Mouse (Mus musculus) lung, embryonic 14.5 days (tissue): ENCODE results near the gene Dok3. TPM values are rescaled to one million over a fixed set of nuclear protein-coding genes. Genes with fewer than 3 reads are reported as not detected.

Experiments
- ATAC-seq: fragments of 200-750 bp; cut with Nextera tagmentation; 2 replicates; pipeline ENCODE4 v1.8.0; 2017; ENCODE audit warnings: mild to moderate bottlenecking, moderate TSS enrichment, moderate library complexity; ENCODE audit not compliant: insufficient read depth
- DNase-seq: peaks from one replicate; pipeline ENCODE4 v3.0.0-alpha.2; 2015
- H3K27ac ChIP-seq: fragments of 300-500 bp; sonication (generic); 2 replicates; pipeline ENCODE4 v1.5.1; 2014; ENCODE audit warnings: low read depth, mild to moderate bottlenecking, moderate library complexity
- H3K27me3 ChIP-seq: fragments of 300-500 bp; sonication (generic); 2 replicates; pipeline ENCODE4 v1.6.1; 2014; ENCODE audit warnings: low read length, control low read depth; ENCODE audit not compliant: insufficient read depth
- H3K36me3 ChIP-seq: fragments of 300-500 bp; sonication (generic); 2 replicates; pipeline ENCODE4 v1.6.1; 2014; ENCODE audit warnings: control low read depth; ENCODE audit not compliant: insufficient read depth
- H3K4me1 ChIP-seq: fragments of 300-500 bp; sonication (generic); 2 replicates; pipeline ENCODE4 v1.6.1; 2014; ENCODE audit warnings: antibody characterized with exemption, control low read depth; ENCODE audit not compliant: insufficient read depth
- H3K4me2 ChIP-seq: fragments of 300-500 bp; sonication (generic); 2 replicates; pipeline ENCODE4 v1.6.1; 2014; ENCODE audit warnings: mild to moderate bottlenecking
- H3K4me3 ChIP-seq: fragments of 300-500 bp; sonication (generic); 2 replicates; pipeline ENCODE4 v1.5.1; 2014; ENCODE audit warnings: low read depth, low read length
- H3K9ac ChIP-seq: fragments of 300-500 bp; sonication (generic); 2 replicates; pipeline ENCODE4 v1.6.1; 2014
- H3K9me3 ChIP-seq: fragments of 300-500 bp; sonication (generic); 2 replicates; pipeline ENCODE4 v1.6.1; 2016; ENCODE audit warnings: low read depth, low read length, control low read depth
- CTCF ChIP-seq: IDR thresholded peaks from 2 replicates; pipeline ENCODE4 v1.5.1; 2016; ENCODE audit warnings: antibody characterized with exemption, low read depth
- WGBS: fragments of 180-500 bp; shearing (Covaris S2); extraction: QIAGEN DNeasy Blood & Tissue Kit; methylation state at CpG from one replicate; pipeline ENCODE4 v1.1.7; 2014; 5-methylcytosine and 5-hydroxymethylcytosine counted together
- microRNA-seq: library from miRNA; unstranded; fragments of <30 nt; microRNA quantifications from one replicate; pipeline ENCODE4, GENCODE M21; 2016; ENCODE audit warnings: borderline number of aligned reads
- polyA plus RNA-seq: library from polyadenylated mRNA; unstranded; fragments of >200 nt; fragmentation: Nextera tagmentation; extraction: Ambion mirVana; gene quantifications from 2 replicates; pipeline ENCODE4 v1.2.1, GENCODE M21; 2014

Gene Dok3
- polyA plus RNA-seq, 1 experiment from 2014 or later = 2.6 TPM

- ATAC-seq (no peak), DNase-seq (no peak)
- Histone ChIP-seq H3K9me3 (no peaks in the 10 kb centered on the region), H3K4me2 (no peak overlapping the region), H3K36me3 (peaks cover 75% of the 10 kb centered on the region), H3K27me3 (0 out of 2 replicates have a peak, but pooled peaks cover 8% of the 10 kb centered on the region), H3K27ac (no peak overlapping the region), H3K4me1 (no peaks in the 10 kb centered on the region), H3K9ac (no peak overlapping the region), H3K4me3 (no peak overlapping the region)
- TF ChIP-seq CTCF = no peak
- WGBS = 89% methylated on average over 8 of the region's 8 CpGs
These were observed 52.8 kb downstream of the Dok3 start for GRCm38 (mm10) chr13:55476256-55476655.

GRCm38 (mm10) chr13:55475750-55476149, 53.3 kb downstream of the Dok3 start:
- Histone ChIP-seq H3K36me3 (peaks cover 70% of the 10 kb centered on the region), H3K27me3 (0 out of 2 replicates have a peak, but pooled peaks cover 8% of the 10 kb centered on the region), H3K4me1 (no peaks in the 10 kb centered on the region), H3K9ac (no peak overlapping the region), H3K9me3 (no peaks in the 10 kb centered on the region), H3K27ac (no peak overlapping the region), H3K4me3 (no peak overlapping the region), H3K4me2 (no peak overlapping the region)
- no peak for TF ChIP-seq CTCF
- WGBS = 90% methylated on average over 5 of the region's 5 CpGs
- DNase-seq (no peak), ATAC-seq (no peak)

- DNase-seq = peak; percentile 60
- Histone ChIP-seq H3K27me3 (0 out of 2 replicates have a peak, but pooled peaks cover 8% of the 10 kb centered on the region), H3K9me3 (no peaks in the 10 kb centered on the region), H3K27ac (no peak overlapping the region), H3K4me1 (no peaks in the 10 kb centered on the region), H3K36me3 (peaks cover 60% of the 10 kb centered on the region), H3K4me3 (no peak overlapping the region), H3K4me2 (no peak overlapping the region), H3K9ac (no peak overlapping the region)
- WGBS = 35% methylated on average over 5 of the region's 5 CpGs
- TF ChIP-seq CTCF = no peak
- no peak for ATAC-seq
These were observed 54.5 kb downstream of the Dok3 start for GRCm38 (mm10) chr13:55474621-55475069.

- Histone ChIP-seq H3K27me3 (0 out of 2 replicates have a peak, but pooled peaks cover 8% of the 10 kb centered on the region), H3K9ac (no peak overlapping the region), H3K27ac (no peak overlapping the region), H3K4me1 (no peaks in the 10 kb centered on the region), H3K9me3 (no peaks in the 10 kb centered on the region), H3K36me3 (peaks cover 53% of the 10 kb centered on the region), H3K4me3 (no peak overlapping the region), H3K4me2 (no peak overlapping the region)
- ATAC-seq (no peak), DNase-seq (no peak)
- 66% methylated on average over 11 of the region's 11 CpGs for WGBS
- 0 out of 2 replicates have a peak, but pooled peaks have one; percentile 8 for TF ChIP-seq CTCF
These were observed 55.1 kb downstream of the Dok3 start for GRCm38 (mm10) chr13:55473961-55474360.

Small RNA genes lying within 50 kb of the gene (microRNA-seq; reads per million reads assigned to microRNA genes)
- gene Mir6944 (18.5 reads per million, percentile 31 among the genes with 10 or more reads in this experiment), gene Mir6945 (1.2 reads per million)

Other genes with a start within 250 kb of the Dok3 start
- 546 and 576 TPM in 2 replicates for gene Prelid1, start 208.8 kb downstream of the Dok3 start, polyA plus RNA-seq
- gene Rab24, start 207.3 kb downstream of the Dok3 start, polyA plus RNA-seq = 74.1 and 80.9 TPM in 2 replicates
- 45.6 and 46.2 TPM in 2 replicates for gene Mxd3, start 199.5 kb downstream of the Dok3 start, polyA plus RNA-seq
- gene Lman2, start 166.5 kb downstream of the Dok3 start, polyA plus RNA-seq = 105 and 106 TPM in 2 replicates
- gene Rgs14, start 159.6 kb downstream of the Dok3 start, polyA plus RNA-seq = 0.69 and 1.0 TPM in 2 replicates
- gene Slc34a1, start 131.1 kb downstream of the Dok3 start, polyA plus RNA-seq = not detected in 2 replicates
- not detected in 2 replicates for gene Pfn3, start 114.1 kb downstream of the Dok3 start, polyA plus RNA-seq
- not detected in 2 replicates for gene F12, start 102.5 kb downstream of the Dok3 start, polyA plus RNA-seq
- 64.3 and 71.0 TPM in 2 replicates for gene Grk6, start 84.2 kb downstream of the Dok3 start, polyA plus RNA-seq
- gene Prr7, start 65.0 kb downstream of the Dok3 start, polyA plus RNA-seq = 0.46 and 0.53 TPM in 2 replicates
- 135 and 153 TPM in 2 replicates for gene Dbn1, start 41.2 kb downstream of the Dok3 start, polyA plus RNA-seq
- 185 and 199 TPM in 2 replicates for gene Pdlim7, start 15.6 kb downstream of the Dok3 start, polyA plus RNA-seq
- gene Ddx41, start 7.4 kb upstream of the Dok3 start, polyA plus RNA-seq = 74.8 and 75.5 TPM in 2 replicates
- gene Fam193b, start 41.8 kb upstream of the Dok3 start, polyA plus RNA-seq = 33.4 and 38.4 TPM in 2 replicates
- 69.7 and 76.5 TPM in 2 replicates for gene Tmed9, start 44.4 kb upstream of the Dok3 start, polyA plus RNA-seq
- gene B4galt7, start 70.6 kb upstream of the Dok3 start, polyA plus RNA-seq = 16.3 and 22.1 TPM in 2 replicates
- 54.9 and 55.8 TPM in 2 replicates for gene Caml, start 93.7 kb upstream of the Dok3 start, polyA plus RNA-seq
- gene Ddx46, start 105.7 kb upstream of the Dok3 start, polyA plus RNA-seq = 38.5 and 43.7 TPM in 2 replicates
- 79.7 and 84.8 TPM in 2 replicates for gene B230219D22Rik, start 163.8 kb upstream of the Dok3 start, polyA plus RNA-seq
- 76.4 and 76.6 TPM in 2 replicates for gene Txndc15, start 185.4 kb upstream of the Dok3 start, polyA plus RNA-seq
- 55.5 and 59.7 TPM in 2 replicates for gene Pcbd2, start 198.1 kb upstream of the Dok3 start, polyA plus RNA-seq